In genomic region chr8:8334515-8334914, GRCm38 (mm10) we compare ENCODE assay signal across 9 mouse cellular contexts.
DNase-seq lines count a peak whose midpoint lies in the region; ATAC-seq and TF ChIP-seq lines count a peak whose summit lies in the region.
"Had no signal": no experiment of that assay in that cellular context is flagged by ENCODE, and none has a peak within 500 bp of the region (broad histone marks: within the 10 kb centered on the region; RNA-seq: fewer than 3 reads in every experiment).

No protein-coding gene starts in this region.

- H3K27ac ChIP-seq in neural tube, embryonic 15.5 days (replicated peaks): no peak overlapping the region
- 0 out of 2 replicates have a peak overlapping the region, but pooled peaks have one; percentile 25 for H3K27ac ChIP-seq in heart, embryonic 10.5 days
- peak overlapping the region; percentile 55 for H3K27ac ChIP-seq in small intestine, adult 2 months (ENCODE audit: insufficient read depth, low read depth, low read length)
- H3K27ac ChIP-seq: stomach, embryonic 15.5 days had no signal

- no peak overlapping the region for H3K4me3 ChIP-seq in neural tube, embryonic 15.5 days (replicated peaks)
- H3K4me3 ChIP-seq in heart, embryonic 10.5 days: no peak overlapping the region
- peak overlapping the region; percentile 41 for H3K4me3 ChIP-seq in small intestine, adult 2 months (ENCODE audit: low read depth, low read length)
- H3K4me3 ChIP-seq: stomach, embryonic 15.5 days had no signal

- H3K4me1 ChIP-seq in neural tube, embryonic 15.5 days: peaks cover 14% of the 10 kb centered on the region
- peaks cover 22% of the 10 kb centered on the region for H3K4me1 ChIP-seq in heart, embryonic 10.5 days
- peaks cover 13% of the 10 kb centered on the region; the same call in 1 of the 2 replicates for H3K4me1 ChIP-seq in small intestine, adult 2 months (ENCODE audit: control insufficient read depth, insufficient read depth, insufficient read length, low read length)

- no peak for DNase-seq in neural tube, embryonic 10.5 days (ENCODE audit: extremely low spot score, low spot score)
- no peak for DNase-seq in heart, embryonic 10.5 days (ENCODE audit: low spot score)
- peak; percentile 24 for DNase-seq in kidney, postnatal 10 days
- DNase-seq in layer of hippocampus, postnatal 25 days (ENCODE audit: extremely low spot score in 1 of 2, low spot score in 1 of 2): no peak
- DNase-seq in testis, postnatal 10 days (ENCODE audit: low spot score): no peak
- no peak for DNase-seq in cerebellum, postnatal 4 days (ENCODE audit: low spot score in 2 of 2)

- TF ChIP-seq CTCF in small intestine, adult 2 months (IDR thresholded peaks at IDR 0.05; ENCODE audit: extremely low read depth, insufficient read length, insufficient replicate concordance, low read depth, low read length): no peak

- WGBS in neural tube, embryonic 15.5 days: 78% methylated on average over 7 of the region's 7 CpGs
- 67% methylated on average over 7 of the region's 7 CpGs for WGBS in heart, embryonic 10.5 days
- WGBS in small intestine, adult 2 months: 51% methylated on average over 7 of the region's 7 CpGs

- no peak overlapping the region for H3K4me2 ChIP-seq in neural tube, embryonic 15.5 days
- H3K4me2 ChIP-seq: stomach, embryonic 15.5 days had no signal

- H3K36me3 ChIP-seq in neural tube, embryonic 15.5 days: no peaks in the 10 kb centered on the region
- H3K36me3 ChIP-seq in heart, embryonic 10.5 days: no peaks in the 10 kb centered on the region
- H3K36me3 ChIP-seq in small intestine, adult 2 months (ENCODE audit: control insufficient read depth, insufficient read depth, low read length): no peaks in the 10 kb centered on the region
- H3K36me3 ChIP-seq: stomach, embryonic 15.5 days had no signal

- 0 out of 2 replicates have a peak, but pooled peaks have one; percentile 15 for ATAC-seq in neural tube, embryonic 15.5 days (ENCODE audit: low FRiP score)

- no peaks in the 10 kb centered on the region for H3K27me3 ChIP-seq in neural tube, embryonic 15.5 days (replicated peaks)
- H3K27me3 ChIP-seq in heart, embryonic 10.5 days (ENCODE audit: insufficient read depth, poor library complexity, severe bottlenecking): no peaks in the 10 kb centered on the region
- H3K27me3 ChIP-seq in small intestine, adult 2 months (ENCODE audit: control insufficient read depth, insufficient read depth, low read length): no peaks in the 10 kb centered on the region
- H3K27me3 ChIP-seq: stomach, embryonic 15.5 days had no signal

- TF ChIP-seq POLR2A in small intestine, adult 2 months (IDR thresholded peaks at IDR 0.05; ENCODE audit: low read depth, low read length): no peak

- no peaks in the 10 kb centered on the region for H3K9me3 ChIP-seq in neural tube, embryonic 15.5 days (replicated peaks)
- H3K9me3 ChIP-seq in heart, embryonic 10.5 days: no peaks in the 10 kb centered on the region
- H3K9me3 ChIP-seq: stomach, embryonic 15.5 days had no signal

- H3K9ac ChIP-seq in neural tube, embryonic 15.5 days (replicated peaks): no peak overlapping the region
- H3K9ac ChIP-seq: stomach, embryonic 15.5 days had no signal
